Mouse (Mus musculus) MEL (cell line): ENCODE data around the gene Il21.
A peak's percentile ranks its signal among the peaks of the same experiment; 100 is the strongest.

Experiments
- CTCF ChIP-seq, 3 experiments: IDR thresholded peaks in 2 of 3; conservative IDR thresholded peaks in 1 of 3; 2 replicates each; pipeline ENCODE4 v1.5.1; 2011 to 2012; ENCODE audit warnings: low read length in 3 of 3, low read depth in 2 of 3, mild to moderate bottlenecking in 2 of 3, improper control_type of control experiment in 1 of 3, inconsistent platforms in 1 of 3, mixed read lengths in 1 of 3, moderate library complexity in 1 of 3; ENCODE audit not compliant: control insufficient read depth in 1 of 3, insufficient read depth in 1 of 3, poor library complexity in 1 of 3, severe bottlenecking in 1 of 3
- ELF1 ChIP-seq: IDR thresholded peaks from 2 replicates; pipeline ENCODE4 v1.6.1; 2014; ENCODE audit warnings: low read depth, mild to moderate bottlenecking, inconsistent platforms, low read length, improper control_type of control experiment, moderate library complexity
- HCFC1 ChIP-seq: IDR thresholded peaks from 2 replicates; pipeline ENCODE4 v1.6.1; 2012; ENCODE audit warnings: low read depth, mild to moderate bottlenecking, inconsistent platforms, low read length, improper control_type of control experiment, moderate library complexity
- JUND ChIP-seq: IDR thresholded peaks from 2 replicates; pipeline ENCODE4 v1.6.1; 2011; ENCODE audit warnings: low read depth, mild to moderate bottlenecking, improper control_type of control experiment, low read length
- MYC ChIP-seq: IDR thresholded peaks from 2 replicates; pipeline ENCODE4 v1.6.1; 2011; ENCODE audit warnings: low read depth, mild to moderate bottlenecking, low read length, improper control_type of control experiment, moderate library complexity
- POLR2A ChIP-seq, 2 experiments: IDR thresholded peaks; 2 replicates each; pipeline ENCODE4 v1.6.1; 2011 to 2012; ENCODE audit warnings: low read length in 2 of 2, mild to moderate bottlenecking in 2 of 2, control low read depth in 1 of 2, improper control_type of control experiment in 1 of 2, low read depth in 1 of 2, moderate library complexity in 1 of 2; ENCODE audit not compliant: control insufficient read depth in 1 of 2, insufficient read depth in 1 of 2, poor library complexity in 1 of 2
- POLR2AphosphoS2 ChIP-seq: IDR thresholded peaks from 2 replicates; pipeline ENCODE4 v1.6.1; 2011; ENCODE audit warnings: low read length, improper control_type of control experiment
- ZKSCAN1 ChIP-seq: IDR thresholded peaks from 2 replicates; pipeline ENCODE4 v1.6.1; 2012; ENCODE audit warnings: low read depth, mild to moderate bottlenecking, inconsistent platforms, low read length, improper control_type of control experiment, moderate library complexity
- ZNF384 ChIP-seq: IDR thresholded peaks from 2 replicates; pipeline ENCODE4 v1.6.1; 2012; ENCODE audit warnings: low read depth, mild to moderate bottlenecking, inconsistent platforms, low read length, improper control_type of control experiment

DNA sequence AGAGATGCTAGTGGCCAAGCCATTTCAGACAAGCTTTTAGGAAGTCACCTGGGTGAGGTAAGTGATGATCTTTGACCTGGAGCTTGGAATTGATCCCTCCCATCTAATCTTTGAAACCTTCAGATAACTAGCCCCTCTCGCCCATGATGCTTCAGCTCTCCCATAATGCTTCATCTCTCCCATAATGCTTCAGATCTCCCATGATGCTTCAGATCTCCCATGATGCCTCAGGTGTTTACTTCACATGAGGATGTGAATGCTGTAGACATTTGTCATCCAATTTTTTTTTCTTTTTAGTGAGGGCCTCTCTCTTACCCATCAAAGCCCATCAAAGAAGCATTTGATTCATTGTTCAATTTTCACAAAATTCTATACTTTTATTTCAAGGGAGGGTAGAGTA is 46.9 kb downstream of the Il21 start:
- TF ChIP-seq POLR2A (IDR thresholded peaks at IDR 0.05; ENCODE audit: control insufficient read depth in 1 of 2, insufficient read depth in 1 of 2, low read depth in 1 of 2, low read length in 2 of 2, poor library complexity in 1 of 2) (no peak), CTCF (IDR thresholded peaks at IDR 0.05 in 2 of 3, conservative IDR thresholded peaks at IDR 0.05 in 1 of 3; ENCODE audit: control insufficient read depth in 1 of 3, insufficient read depth in 1 of 3, low read depth in 2 of 3, low read length in 3 of 3, poor library complexity in 1 of 3, severe bottlenecking in 1 of 3) (no peak), MYC (no peak), ZKSCAN1 (no peak), HCFC1 (peak; percentile 55), ZNF384 (no peak), JUND (no peak), ELF1 (no peak), POLR2AphosphoS2 (no peak)
